Mouse (Mus musculus) Muller cell, postnatal 12 days (primary cell): Measurements from ENCODE around the gene Hoxb6.

ENCODE experiments used
- DNase-seq: peaks from one replicate; pipeline ENCODE4 v3.0.0-alpha.2; 2015; ENCODE audit errors: inconsistent ontology term

Gene Hoxb6

GRCm38 (mm10) chr11:96291681-96292564, at the start of gene Hoxb6:
Gene Hoxb6, plus strand, starts transcription at chr11:96292476.
- no peak for DNase-seq

GRCm38 (mm10) chr11:96250901-96251300, 41.4 kb upstream of the Hoxb6 start:
- no peak for DNase-seq

GRCm38 (mm10) chr11:96251480-96252031, 40.7 kb upstream of the Hoxb6 start:
- no peak for DNase-seq

GRCm38 (mm10) chr11:96252541-96253120, 39.6 kb upstream of the Hoxb6 start:
- DNase-seq, result no peak

GRCm38 (mm10) chr11:96254221-96254620, 38.1 kb upstream of the Hoxb6 start:
- no peak for DNase-seq

- DNase-seq, result no peak
Measured at GRCm38 (mm10) chr11:96255111-96255995, 36.9 kb upstream of the Hoxb6 start.

GRCm38 (mm10) chr11:96255996-96256445, 36.3 kb upstream of the Hoxb6 start:
- DNase-seq, result no peak

GRCm38 (mm10) chr11:96257141-96257540, 35.1 kb upstream of the Hoxb6 start:
- no peak for DNase-seq

GRCm38 (mm10) chr11:96259038-96259437, 33.2 kb upstream of the Hoxb6 start:
- no peak for DNase-seq

GRCm38 (mm10) chr11:96259511-96259910, 32.8 kb upstream of the Hoxb6 start:
- no peak for DNase-seq

- peak; percentile 44 for DNase-seq
Measured at GRCm38 (mm10) chr11:96260310-96260970, 31.8 kb upstream of the Hoxb6 start.

GRCm38 (mm10) chr11:96261323-96261890, 30.9 kb upstream of the Hoxb6 start:
- DNase-seq, result no peak

GRCm38 (mm10) chr11:96262262-96262830, 29.9 kb upstream of the Hoxb6 start:
- DNase-seq, result no peak

GRCm38 (mm10) chr11:96263636-96264389, 28.5 kb upstream of the Hoxb6 start:
- DNase-seq, result no peak

- no peak for DNase-seq
Measured at GRCm38 (mm10) chr11:96264390-96265020, 27.8 kb upstream of the Hoxb6 start.

GRCm38 (mm10) chr11:96265954-96266353, 26.3 kb upstream of the Hoxb6 start:
- no peak for DNase-seq

GRCm38 (mm10) chr11:96267021-96267920, 25.0 kb upstream of the Hoxb6 start:
- DNase-seq, result no peak
